Mouse (Mus musculus): ENCODE data around the gene Zfp580.

Zfp580 gene

DNA sequence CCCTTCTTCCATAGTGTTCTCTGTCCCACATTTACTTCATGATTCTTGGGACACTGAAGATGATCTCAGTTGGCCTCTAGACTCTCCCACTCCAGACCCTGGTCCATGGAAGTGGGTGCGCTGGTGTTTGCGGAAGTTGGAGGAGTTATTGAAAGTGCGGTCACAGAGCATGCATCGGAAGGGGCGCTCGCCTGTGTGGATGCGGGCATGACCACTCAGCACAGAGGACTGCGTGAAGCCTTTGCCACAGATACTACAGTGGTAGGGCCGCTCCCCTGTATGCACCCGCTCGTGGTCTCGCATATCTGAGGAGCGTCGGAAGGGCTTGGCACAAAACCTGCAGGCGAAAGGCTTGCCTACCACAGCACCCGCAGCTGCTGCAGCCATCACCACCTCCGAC, 15.7 kb upstream of the Zfp580 start:
- no peak for DNase-seq (ENCODE audit: low read depth, low spot score)

DNA sequence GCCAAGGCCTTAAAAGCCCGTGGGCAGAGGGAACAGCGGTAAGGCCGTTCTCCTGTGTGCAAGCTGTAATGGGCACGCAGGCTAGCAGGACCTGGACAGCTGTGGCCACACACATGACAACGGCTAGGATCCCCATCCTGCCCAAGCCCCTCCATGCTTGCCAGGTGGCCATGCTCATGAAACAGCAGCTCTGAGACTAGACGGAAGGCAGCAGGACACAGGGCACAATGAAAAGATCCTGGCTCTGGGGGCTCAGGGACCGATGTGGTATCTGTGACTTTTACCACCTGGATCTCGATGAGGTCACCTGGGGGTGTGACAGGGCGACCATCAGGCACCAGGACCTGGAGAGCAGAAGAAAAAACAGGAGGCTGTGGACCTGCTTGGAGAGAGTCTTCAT, 15.2 kb upstream of the Zfp580 start:
- DNase-seq (ENCODE audit: low read depth, low spot score): no peak

DNA sequence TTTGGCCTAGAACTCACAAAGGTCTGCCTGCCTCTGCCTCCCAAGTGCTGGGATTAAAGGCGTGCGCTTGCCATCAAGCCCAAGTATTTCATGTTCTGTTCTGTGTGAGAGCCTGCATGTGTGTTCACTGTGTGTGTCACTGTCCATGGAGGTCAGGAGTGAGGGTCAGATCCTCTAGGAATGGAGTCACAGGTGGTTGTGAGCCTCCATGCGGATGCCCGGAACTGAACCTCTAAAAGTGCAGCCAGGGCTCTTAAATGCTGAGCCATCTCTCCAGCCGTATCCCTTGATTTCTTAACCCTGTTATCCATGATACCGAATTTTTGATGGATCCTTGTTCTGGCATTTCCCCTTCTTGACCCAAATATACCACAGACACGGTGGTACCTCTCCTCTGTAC, 14.3 kb upstream of the Zfp580 start:
- DNase-seq (ENCODE audit: low read depth, low spot score): no peak

DNA sequence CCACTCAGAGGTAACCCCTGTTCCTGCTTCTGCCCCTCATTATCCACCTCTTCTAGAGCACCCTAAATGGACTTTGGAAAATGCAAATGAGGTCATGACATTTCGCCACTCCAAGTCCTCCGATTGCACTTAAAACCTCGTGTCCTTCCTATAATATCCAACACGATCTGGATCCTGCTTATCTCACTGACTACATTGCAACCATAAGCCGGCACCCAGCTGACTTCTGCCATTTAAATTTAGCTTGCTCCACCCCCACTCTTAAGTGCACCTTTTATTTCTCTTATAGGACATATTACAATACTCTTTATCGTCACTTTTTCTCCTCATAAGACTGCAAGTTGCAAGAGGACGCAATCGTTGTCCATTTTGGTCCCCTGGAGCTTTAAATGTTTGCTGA, 13.9 kb upstream of the Zfp580 start:
- DNase-seq (ENCODE audit: low read depth, low spot score): no peak

DNA sequence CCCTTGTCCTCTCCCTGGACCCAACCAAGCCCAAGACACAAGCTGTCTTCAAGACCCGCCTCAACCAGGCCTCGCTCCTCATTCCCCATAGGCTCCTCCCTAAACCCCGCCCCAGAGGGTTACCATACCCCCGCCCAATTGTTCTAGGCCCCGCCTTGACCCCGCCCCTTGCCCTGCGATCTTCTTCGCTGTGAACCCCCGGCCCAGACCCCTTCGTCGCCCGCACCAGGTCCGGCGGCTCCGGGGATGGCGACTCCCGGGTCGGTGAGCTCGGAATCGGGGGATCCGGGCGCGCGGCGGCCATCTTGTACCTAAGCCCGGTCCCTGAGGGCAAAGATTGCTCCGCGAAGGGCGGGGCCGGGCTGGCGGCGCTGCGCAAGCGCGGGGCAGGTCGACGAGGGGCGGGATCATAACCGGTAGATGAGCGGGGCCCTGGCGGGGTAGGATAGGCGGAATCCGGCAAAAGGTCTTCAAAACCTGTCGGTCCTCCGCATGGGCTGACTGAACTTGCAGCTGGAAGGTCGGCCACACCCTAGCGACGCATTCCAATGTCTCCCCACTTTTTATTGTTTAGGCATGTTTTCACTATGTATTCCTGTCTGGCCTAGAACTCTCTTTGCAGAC, 13.1 kb upstream of the Zfp580 start, which contains the start of gene Zfp784:
TSS of gene Zfp784 (minus strand) at position 338 of the 624 bp plus-strand sequence.
- peak; percentile 78 for DNase-seq (ENCODE audit: low read depth, low spot score)

DNA sequence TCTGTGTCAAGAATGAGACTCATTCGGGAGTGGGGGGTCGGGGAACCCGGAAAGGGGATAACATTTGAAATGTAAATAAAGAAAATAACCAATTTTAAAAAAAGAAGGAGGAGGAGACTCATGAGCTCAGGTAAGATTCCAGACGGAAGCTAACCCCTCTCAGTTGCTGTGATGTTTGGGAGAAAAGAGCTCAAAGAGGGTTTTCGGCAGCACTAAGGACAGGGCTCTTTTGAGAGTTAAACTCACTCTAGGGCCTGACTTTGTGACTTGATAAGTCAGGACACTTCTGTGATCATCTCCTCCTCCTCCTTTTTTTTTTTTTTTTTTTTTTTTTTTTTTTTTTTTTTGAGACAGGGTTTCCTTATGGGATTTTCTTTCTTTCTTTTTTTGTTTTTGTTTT, 12.4 kb upstream of the Zfp580 start:
- no peak for DNase-seq (ENCODE audit: low read depth, low spot score)

DNA sequence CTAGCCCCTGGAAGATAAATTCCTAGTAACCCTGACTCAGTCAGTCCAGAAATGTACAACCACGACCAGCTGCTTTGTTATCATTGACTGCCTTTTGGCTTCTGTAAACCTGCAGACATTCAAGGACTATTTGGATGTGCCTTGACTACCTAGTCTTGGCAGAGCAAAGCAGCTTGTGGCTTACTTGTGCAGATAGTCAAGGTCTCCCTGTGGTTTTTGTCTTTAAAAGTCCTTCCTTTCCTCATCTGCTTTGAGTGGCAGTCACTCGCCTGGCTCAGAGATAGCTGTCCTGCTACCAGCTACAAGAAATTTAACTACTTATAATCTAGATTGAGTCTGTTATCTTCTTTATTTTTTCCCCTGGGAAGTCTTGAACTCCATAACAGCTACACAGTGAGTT, 6.4 kb upstream of the Zfp580 start:
- no peak for DNase-seq (ENCODE audit: low read depth, low spot score)

DNA sequence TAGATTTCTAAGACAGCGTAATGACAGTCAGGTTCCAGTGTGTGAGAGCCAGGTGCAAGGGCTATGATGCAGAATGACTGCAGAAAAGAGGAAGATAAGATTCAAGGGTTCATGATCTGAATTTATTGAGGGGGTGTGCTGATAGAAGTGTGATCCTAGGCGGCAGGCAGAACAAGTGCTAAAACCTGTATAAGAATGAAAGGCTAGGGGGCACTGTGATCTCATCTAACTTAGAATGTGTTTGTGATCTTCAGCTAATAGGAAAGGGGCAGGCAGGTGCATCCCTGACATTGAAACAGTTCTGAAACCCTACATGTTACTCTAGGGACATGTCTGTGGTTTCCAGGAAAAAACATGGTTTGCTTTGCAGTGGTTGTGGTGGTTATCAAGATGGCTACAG, 5.2 kb upstream of the Zfp580 start:
- DNase-seq (ENCODE audit: low read depth, low spot score): no peak

DNA sequence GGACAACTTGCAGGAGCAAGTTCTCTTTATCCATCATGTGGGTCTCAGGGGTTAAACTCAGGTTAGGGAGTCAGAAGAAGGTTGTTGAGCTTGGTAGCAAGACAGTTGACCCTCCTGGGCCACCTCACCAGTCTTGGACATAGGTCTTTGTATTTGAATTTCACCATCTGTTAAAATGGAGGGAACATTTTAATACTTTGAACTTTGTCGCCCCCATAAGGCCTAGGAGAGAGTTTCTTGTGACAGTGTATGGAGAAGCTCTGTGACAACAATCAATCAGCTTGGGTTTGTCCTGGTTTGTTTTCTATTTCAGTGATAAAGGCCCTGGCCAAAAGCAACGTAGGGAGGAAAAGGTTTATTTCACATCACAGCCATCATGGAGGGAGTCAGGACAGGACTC, 4.0 kb upstream of the Zfp580 start:
- DNase-seq (ENCODE audit: low read depth, low spot score): no peak

DNA sequence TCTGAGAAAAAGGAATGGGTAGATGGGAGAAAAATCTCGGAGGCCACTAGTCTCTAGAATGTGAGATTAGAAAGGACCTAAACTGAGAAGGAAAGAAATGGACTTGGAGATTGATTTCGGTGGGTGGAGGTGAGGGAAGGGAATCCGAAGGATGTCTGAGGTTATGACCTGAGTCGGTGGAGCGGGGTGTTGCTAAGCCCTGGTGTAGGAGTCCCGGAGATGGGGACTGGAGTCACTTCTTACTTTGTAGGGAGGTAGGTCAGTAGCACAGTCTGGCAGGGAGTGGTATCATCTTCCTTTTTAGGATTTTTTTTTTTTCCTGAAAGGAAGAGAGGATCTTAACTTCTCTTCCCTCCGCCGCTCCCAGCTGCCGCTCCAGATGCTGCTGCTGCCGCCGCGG, 1.1 kb downstream of the Zfp580 start:
- DNase-seq (ENCODE audit: low read depth, low spot score): no peak

DNA sequence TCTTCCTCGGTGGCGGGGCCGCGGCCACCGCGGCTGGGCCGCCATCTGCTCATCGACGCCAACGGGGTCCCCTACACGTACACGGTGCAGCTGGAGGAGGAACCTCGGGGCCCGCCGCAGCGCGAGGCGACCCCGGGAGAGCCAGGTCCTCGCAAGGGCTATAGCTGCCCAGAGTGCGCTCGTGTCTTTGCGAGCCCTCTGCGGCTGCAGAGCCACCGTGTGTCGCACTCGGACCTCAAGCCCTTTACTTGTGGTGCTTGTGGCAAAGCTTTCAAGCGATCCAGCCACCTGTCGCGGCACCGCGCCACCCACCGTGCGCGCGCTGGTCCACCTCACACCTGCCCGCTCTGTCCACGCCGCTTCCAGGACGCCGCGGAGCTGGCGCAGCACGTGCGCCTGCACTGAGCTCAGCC, 1.6 kb downstream of the Zfp580 start:
- no peak for DNase-seq (ENCODE audit: low read depth, low spot score)

DNA sequence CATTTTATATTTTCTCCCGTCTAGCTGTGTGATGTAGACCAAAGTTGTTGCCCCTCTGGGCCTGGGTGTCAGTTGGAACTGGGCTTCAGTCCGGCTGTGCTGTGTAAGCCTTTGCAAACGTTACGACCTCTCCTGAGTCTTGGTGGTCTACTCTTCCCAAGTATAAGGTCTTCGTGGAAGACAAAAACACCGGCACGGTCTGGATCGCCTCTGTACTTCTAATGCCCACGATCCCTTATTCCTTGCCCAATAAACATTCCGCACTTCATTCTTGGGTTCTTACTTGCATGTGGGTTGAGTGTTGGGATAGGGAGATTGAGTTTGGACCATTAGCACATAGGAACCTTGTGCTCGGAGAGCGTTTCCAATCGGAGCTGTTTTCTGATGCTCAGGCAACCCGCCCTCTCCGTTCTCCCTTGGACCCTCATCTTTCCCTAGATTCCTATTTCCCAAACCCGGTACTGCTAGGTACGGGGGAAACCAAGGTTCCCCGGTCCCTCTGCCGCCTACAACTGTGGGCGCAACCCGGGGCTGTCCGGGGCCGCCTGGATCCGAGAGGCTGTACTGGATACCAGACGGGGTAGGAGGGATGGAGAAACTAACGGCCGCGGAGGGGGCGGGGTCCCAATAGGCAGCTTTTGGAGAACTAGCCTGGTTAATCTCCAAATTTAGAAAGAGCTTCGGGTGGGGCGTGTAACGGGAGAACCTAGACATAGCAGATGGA, 2.3 kb downstream of the Zfp580 start:
- no peak for DNase-seq (ENCODE audit: low read depth, low spot score)

DNA sequence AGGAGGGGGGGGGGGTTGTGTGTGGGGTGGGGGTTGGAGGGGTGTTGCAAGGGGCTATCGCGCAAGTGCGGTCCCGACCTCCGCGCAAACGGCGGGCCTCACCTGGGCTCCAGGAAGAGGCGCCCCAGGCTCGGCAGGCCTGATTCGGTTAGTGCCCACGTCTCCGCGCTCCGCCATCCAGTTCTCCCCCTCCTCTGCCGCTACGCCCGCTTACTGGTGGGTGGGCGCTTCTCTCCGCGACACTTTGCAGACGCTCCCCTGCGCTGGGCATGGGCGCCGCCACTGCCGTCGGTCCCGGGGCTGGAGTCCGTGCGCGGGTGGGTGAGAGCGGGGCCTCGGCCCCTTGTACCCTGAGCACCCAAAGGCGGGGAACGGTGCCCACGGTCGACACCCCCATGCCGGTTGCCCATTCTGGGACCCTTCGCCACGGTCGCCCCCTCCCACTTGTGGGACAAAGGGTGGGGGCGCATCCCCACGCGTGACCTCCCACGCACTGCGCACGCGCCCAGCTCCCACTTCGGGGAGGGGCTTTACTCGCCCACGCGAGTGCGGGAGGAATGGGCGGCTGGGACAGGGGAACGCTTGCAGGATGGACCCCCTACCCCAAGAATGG, 5.4 kb downstream of the Zfp580 start:
- no peak for DNase-seq (ENCODE audit: low read depth, low spot score)

DNA sequence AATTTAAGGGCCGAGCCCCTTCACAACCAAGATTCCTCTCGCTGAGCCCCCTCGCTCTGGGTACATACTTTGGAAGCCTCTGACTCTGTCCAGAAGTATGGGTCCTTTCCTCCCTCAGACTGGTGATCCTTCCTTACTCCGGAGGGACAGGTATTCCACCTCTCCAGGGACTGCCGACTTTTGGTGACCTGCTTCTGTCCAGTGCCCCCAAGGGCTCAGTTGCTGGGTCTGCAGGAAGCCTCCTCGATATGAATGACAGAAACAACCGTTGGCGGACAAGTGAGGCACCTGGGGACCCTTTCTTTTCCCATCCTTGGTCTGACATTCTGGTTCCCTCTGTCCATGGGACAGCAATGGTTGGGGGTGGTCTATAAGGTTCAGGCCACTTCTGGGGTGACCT, 6.0 kb downstream of the Zfp580 start:
- DNase-seq (ENCODE audit: low read depth, low spot score): no peak

DNA sequence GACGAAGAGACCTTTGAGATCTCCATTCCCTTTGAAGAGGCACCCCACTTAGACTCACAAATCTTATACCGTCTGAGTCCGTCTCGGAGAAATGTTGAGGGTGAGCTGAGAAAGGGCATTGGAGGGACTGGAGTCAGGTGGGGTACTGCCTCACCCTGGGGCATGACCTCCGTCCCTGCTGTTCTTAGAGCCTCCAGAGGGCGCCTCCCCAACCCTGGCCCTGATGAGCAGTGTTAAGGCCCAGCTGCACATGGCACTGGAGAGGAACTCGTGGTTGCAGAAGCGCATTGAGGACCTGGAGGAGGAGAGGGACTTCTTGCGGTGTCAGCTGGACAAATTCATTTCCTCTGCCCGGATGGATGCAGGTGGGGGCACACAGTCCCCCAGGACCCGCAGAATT, 6.5 kb downstream of the Zfp580 start:
- no peak for DNase-seq (ENCODE audit: low read depth, low spot score)

DNA sequence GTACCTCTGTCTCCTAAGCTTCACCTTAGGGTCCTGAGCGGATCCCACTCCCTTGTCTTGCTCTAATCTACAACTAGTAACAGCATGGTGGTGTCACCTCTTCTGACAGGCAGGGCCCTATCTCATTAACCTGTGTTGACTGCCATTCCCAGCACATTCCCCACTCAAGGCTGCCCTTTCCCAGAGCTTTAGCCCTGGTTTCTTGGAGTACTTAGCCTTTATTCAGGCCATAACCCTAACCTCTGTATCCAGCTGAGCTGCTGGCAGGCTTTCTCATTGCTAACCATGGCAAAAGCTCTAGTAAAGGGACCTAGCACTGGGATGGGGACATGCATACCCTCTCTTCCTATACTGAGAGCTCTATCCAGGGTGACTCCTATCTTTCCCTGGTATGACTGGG, 7.3 kb downstream of the Zfp580 start:
- DNase-seq (ENCODE audit: low read depth, low spot score): no peak

DNA sequence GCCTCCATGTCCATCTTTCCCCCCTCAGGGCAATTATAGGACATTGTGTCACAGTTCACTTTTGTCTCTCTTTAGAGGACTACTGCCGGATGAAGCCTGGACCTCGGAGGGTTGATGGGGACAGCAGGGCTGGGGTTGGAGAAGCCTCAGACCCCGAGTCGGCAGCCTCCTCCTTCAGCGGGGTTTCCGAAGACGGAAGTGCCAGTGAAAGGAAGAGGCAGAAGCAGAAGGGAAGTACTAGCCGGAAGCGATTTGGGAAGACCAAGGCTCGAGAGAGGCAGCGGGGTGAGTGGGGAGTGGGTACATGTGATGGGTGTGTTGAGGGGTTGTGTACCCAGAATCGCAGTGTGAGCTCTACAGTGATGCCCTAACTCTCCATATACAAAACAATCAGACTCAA, 8.1 kb downstream of the Zfp580 start:
- DNase-seq (ENCODE audit: low read depth, low spot score): no peak

DNA sequence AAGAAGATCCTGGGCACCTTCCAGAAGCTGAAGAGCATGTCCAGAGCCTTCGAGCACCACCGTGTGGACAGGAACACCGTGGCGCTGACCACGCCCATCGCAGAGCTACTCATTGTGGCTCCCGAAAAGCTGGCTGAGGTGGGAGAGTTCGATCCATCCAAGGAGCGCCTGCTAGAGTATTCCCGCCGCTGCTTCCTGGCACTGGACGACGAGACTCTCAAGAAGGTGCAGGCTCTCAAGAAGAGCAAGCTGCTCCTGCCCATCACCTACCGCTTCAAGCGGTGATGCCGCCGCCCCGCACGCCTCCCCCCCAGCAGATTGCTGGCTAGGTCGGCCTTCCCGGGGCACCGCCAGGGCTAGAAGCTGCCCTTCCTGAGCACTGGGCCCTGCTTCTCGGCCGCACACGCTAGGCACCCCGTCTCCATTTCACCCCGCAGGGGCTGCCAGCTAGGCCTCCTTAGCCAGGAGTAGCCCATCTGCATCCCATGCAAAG, 8.9 kb downstream of the Zfp580 start:
- no peak for DNase-seq (ENCODE audit: low read depth, low spot score)

DNA sequence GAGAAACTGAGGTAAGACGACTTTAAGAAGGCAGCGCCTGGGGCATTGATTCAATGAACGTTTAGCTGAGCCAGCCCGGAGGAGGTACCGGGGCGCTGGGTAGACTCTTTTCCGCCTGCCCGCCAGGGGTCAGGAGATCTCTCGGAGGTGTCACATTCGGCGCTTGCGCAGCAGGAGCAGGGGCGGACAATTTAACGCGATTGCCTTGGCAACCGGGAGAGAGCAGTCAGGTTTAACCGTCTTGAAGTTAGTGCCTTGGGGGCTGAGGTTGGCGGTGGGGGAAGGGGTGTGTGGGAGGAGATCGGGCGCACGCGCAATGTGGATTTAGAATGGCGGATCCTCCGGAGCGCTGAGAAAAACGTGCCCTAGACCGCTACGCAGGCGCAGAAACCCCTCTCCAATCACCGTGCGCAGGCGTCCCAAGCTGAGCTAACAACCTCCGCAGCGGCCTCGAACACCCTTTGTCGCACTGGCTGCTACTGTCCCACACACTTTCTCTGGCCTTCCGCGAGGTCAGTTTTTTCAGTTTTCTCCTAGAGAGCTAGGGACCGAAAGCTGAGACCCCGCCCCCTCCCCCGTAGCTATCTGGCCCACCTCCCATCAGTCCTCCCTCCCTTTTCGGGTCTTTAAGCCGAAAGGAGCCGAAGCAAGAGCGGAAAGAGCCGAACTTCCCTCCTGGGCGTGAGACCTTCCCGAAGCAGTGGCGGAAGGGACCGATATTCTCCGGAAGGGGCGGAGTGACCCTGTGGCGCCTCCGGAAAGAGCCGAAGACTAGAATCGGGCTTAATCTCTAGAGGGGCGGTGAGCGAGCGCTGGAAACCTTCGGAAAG, 9.8 kb downstream of the Zfp580 start:
- peak; percentile 97 for DNase-seq (ENCODE audit: low read depth, low spot score)

DNA sequence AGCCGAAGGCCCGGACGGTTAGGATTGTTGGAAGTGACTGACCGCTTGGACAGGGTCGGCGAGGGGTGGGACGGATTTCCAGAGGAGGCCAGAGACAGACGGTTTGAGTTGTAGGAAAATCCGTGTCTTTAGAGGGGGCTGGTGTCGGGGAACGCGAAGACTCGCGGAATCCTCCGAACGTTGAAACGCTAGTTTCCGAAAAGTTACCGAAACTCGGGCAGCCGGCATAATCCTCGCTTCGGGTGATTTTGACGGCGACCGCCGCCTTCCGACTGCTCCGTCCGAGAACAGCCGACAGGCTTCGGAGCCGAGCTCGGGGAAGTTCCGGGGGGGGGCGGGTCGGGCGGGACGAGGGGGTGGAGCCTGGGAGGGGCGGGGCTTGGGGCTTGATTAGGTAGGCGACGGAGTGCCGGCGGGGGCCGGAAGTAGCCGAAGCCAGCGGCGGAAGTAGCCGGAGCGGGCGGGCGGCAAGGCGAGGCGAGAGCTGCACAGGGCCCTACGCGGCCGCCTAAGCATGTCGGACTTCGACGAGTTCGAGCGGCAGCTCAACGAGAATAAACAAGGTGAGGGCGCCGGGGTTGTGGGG, 10.5 kb downstream of the Zfp580 start, which contains the start of gene U2af2:
TSS of gene U2af2 (plus strand) at position 370 of the 586 bp plus-strand sequence.
- DNase-seq (ENCODE audit: low read depth, low spot score): peak; percentile 84

DNA sequence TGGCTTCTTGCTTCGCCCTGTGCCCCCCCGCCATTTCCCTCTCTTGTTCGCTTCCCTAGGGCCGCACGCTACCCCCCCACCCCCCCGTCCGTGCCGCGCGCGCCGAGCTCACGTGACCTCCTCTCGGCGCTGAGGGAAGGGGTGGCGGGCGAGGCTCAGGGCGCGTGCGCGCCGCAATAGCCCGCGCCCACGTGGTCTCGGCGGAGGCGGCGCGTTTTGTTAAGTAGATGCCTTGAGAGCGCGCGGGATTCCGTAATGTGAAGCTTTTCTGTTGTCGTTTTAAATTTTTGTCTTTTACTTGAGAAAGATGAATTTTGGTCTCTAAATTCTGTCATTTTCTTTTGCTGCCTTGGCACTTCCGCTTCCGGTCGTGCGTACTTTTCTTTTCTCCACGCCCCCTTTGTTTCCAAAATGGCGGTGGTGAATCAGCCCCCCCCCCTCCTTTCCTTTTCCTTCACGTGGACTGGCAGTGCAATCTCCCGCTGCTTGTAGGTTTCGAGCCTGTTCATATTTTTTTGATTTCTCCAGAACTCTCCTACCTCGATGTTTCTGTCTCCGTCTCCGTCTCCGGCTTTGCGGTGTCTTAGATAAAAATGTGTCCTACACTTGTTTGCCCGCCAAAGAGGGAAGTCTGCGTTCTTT, 11.1 kb downstream of the Zfp580 start:
- peak; percentile 61 for DNase-seq (ENCODE audit: low read depth, low spot score)

Measured in brain, embryonic 18.5 days (tissue).